In genomic region chr5:38881728-38882620, GRCm38 (mm10) we compare ENCODE assay signal across 8 mouse cellular contexts. TPM values are rescaled to one million over a fixed set of nuclear protein-coding genes. Genes with fewer than 3 reads are reported as not detected.
A peak's percentile ranks its signal among the peaks of the same experiment; 100 is the strongest.
DNase-seq lines count a peak whose midpoint lies in the region; ATAC-seq and TF ChIP-seq lines count a peak whose summit lies in the region.

No protein-coding gene starts in this region.

- H3K4me1 ChIP-seq in kidney, postnatal 0 days (replicated peaks; ENCODE audit: insufficient read depth, low read length): no peaks in the 10 kb centered on the region
- H3K4me1 ChIP-seq in kidney, embryonic 16.5 days (ENCODE audit: insufficient read depth, low read length): no peaks in the 10 kb centered on the region
- peaks cover 18% of the 10 kb centered on the region for H3K4me1 ChIP-seq in embryonic facial prominence, embryonic 15.5 days
- peaks cover 9% of the 10 kb centered on the region for H3K4me1 ChIP-seq in lung, embryonic 16.5 days (replicated peaks; ENCODE audit: control insufficient read depth, insufficient read depth, low read length)
- no peaks in the 10 kb centered on the region for H3K4me1 ChIP-seq in liver, postnatal 0 days (ENCODE audit: insufficient read depth)

- no peaks in the 10 kb centered on the region for H3K9me3 ChIP-seq in kidney, postnatal 0 days (replicated peaks; ENCODE audit: low read length)
- H3K9me3 ChIP-seq in kidney, embryonic 16.5 days (ENCODE audit: low read length): no peaks in the 10 kb centered on the region
- no peaks in the 10 kb centered on the region for H3K9me3 ChIP-seq in embryonic facial prominence, embryonic 15.5 days (replicated peaks)
- H3K9me3 ChIP-seq in lung, embryonic 16.5 days (ENCODE audit: control insufficient read depth, low read length): no peaks in the 10 kb centered on the region
- no peaks in the 10 kb centered on the region for H3K9me3 ChIP-seq in liver, postnatal 0 days (ENCODE audit: low read length)

- 44% methylated on average over 4 of the region's 4 CpGs for WGBS in kidney, postnatal 0 days
- WGBS in kidney, embryonic 16.5 days: 51% methylated on average over 4 of the region's 4 CpGs
- 23% methylated on average over 4 of the region's 4 CpGs for WGBS in embryonic facial prominence, embryonic 15.5 days
- WGBS in lung, embryonic 16.5 days: 50% methylated on average over 4 of the region's 4 CpGs
- WGBS in liver, postnatal 0 days (ENCODE audit: insufficient replicate concordance): 71% methylated on average over 4 of the region's 4 CpGs

- no peak overlapping the region for H3K4me3 ChIP-seq in kidney, postnatal 0 days (replicated peaks; ENCODE audit: low read depth, low read length)
- H3K4me3 ChIP-seq in kidney, embryonic 16.5 days (ENCODE audit: low read length): no peak overlapping the region
- no peak overlapping the region for H3K4me3 ChIP-seq in embryonic facial prominence, embryonic 15.5 days (replicated peaks)
- H3K4me3 ChIP-seq in lung, embryonic 16.5 days (ENCODE audit: low read length): no peak overlapping the region
- H3K4me3 ChIP-seq in liver, postnatal 0 days (ENCODE audit: low read depth, low read length): no peak overlapping the region

- DNase-seq in kidney, postnatal 0 days (ENCODE audit: low spot score): peak; percentile 53
- no peak for DNase-seq in retina, postnatal 1 day
- no peak for DNase-seq in liver, postnatal 0 days
- no peak for DNase-seq in T-cell, adult 2 months (ENCODE audit: low spot score)

- TF ChIP-seq CTCF in kidney, postnatal 0 days (IDR thresholded peaks at IDR 0.05; ENCODE audit: low read depth): no peak
- no peak for TF ChIP-seq CTCF in liver, postnatal 0 days (IDR thresholded peaks at IDR 0.05; ENCODE audit: low read depth)

- H3K4me2 ChIP-seq in kidney, postnatal 0 days (ENCODE audit: low read length): no peak overlapping the region
- no peak overlapping the region for H3K4me2 ChIP-seq in kidney, embryonic 16.5 days (replicated peaks; ENCODE audit: low read depth, low read length)
- H3K4me2 ChIP-seq in embryonic facial prominence, embryonic 15.5 days (replicated peaks): no peak overlapping the region
- no peak overlapping the region for H3K4me2 ChIP-seq in lung, embryonic 16.5 days (ENCODE audit: low read depth, low read length)
- H3K4me2 ChIP-seq in liver, postnatal 0 days (ENCODE audit: low read depth, low read length): no peak overlapping the region

- no peak overlapping the region for H3K9ac ChIP-seq in kidney, postnatal 0 days (ENCODE audit: low read depth, low read length)
- no peak overlapping the region for H3K9ac ChIP-seq in kidney, embryonic 16.5 days (replicated peaks; ENCODE audit: low read length)
- no peak overlapping the region for H3K9ac ChIP-seq in embryonic facial prominence, embryonic 15.5 days
- no peak overlapping the region for H3K9ac ChIP-seq in lung, embryonic 16.5 days (ENCODE audit: low read length)
- no peak overlapping the region for H3K9ac ChIP-seq in liver, postnatal 0 days (replicated peaks)

- no peak for ATAC-seq in kidney, postnatal 0 days (replicated peaks; ENCODE audit: low FRiP score, low read depth)
- ATAC-seq in kidney, embryonic 16.5 days (ENCODE audit: low FRiP score, low TSS enrichment): no peak
- ATAC-seq in cerebellum, adult (ENCODE audit: insufficient number of reproducible peaks, low FRiP score, low TSS enrichment): peak; percentile 74
- peak; percentile 76 for ATAC-seq in embryonic facial prominence, embryonic 15.5 days (ENCODE audit: insufficient number of reproducible peaks, low FRiP score, low TSS enrichment, low read depth)
- ATAC-seq in lung, embryonic 16.5 days (ENCODE audit: low read depth): peak; percentile 88
- ATAC-seq in liver, postnatal 0 days: no peak

- no peaks in the 10 kb centered on the region for H3K27me3 ChIP-seq in kidney, postnatal 0 days (ENCODE audit: insufficient read depth, low read length)
- no peaks in the 10 kb centered on the region for H3K27me3 ChIP-seq in kidney, embryonic 16.5 days (ENCODE audit: insufficient read depth, low read length)
- no peaks in the 10 kb centered on the region for H3K27me3 ChIP-seq in embryonic facial prominence, embryonic 15.5 days
- H3K27me3 ChIP-seq in lung, embryonic 16.5 days (ENCODE audit: control insufficient read depth, insufficient read depth, low read depth, low read length): no peaks in the 10 kb centered on the region
- no peaks in the 10 kb centered on the region for H3K27me3 ChIP-seq in liver, postnatal 0 days (ENCODE audit: insufficient read depth, low read length)

- no peak overlapping the region for H3K27ac ChIP-seq in kidney, postnatal 0 days
- H3K27ac ChIP-seq in kidney, embryonic 16.5 days (ENCODE audit: low read length): no peak overlapping the region
- peak overlapping the region; percentile 65; the same call in 1 of the 2 replicates for H3K27ac ChIP-seq in embryonic facial prominence, embryonic 15.5 days (replicated peaks)
- H3K27ac ChIP-seq in lung, embryonic 16.5 days (ENCODE audit: low read length): no peak overlapping the region
- no peak overlapping the region for H3K27ac ChIP-seq in liver, postnatal 0 days (ENCODE audit: low read depth)

- TF ChIP-seq EP300 in liver, postnatal 0 days (IDR thresholded peaks at IDR 0.05; ENCODE audit: low read depth): no peak

- H3K36me3 ChIP-seq in kidney, postnatal 0 days (ENCODE audit: insufficient read depth, low read length): no peaks in the 10 kb centered on the region
- no peaks in the 10 kb centered on the region for H3K36me3 ChIP-seq in kidney, embryonic 16.5 days (ENCODE audit: insufficient read depth, low read length)
- H3K36me3 ChIP-seq in embryonic facial prominence, embryonic 15.5 days: no peaks in the 10 kb centered on the region
- no peaks in the 10 kb centered on the region for H3K36me3 ChIP-seq in lung, embryonic 16.5 days (ENCODE audit: control insufficient read depth, insufficient read depth, low read length)
- no peaks in the 10 kb centered on the region for H3K36me3 ChIP-seq in liver, postnatal 0 days (replicated peaks; ENCODE audit: insufficient read depth, low read length)

RNA-seq across cellular contexts. Expression of gene Clnk, which starts 5.4 kb away (rescaled TPM):
- polyA plus RNA-seq in kidney, postnatal 0 days (2015; fragmentation: Nextera tagmentation; extraction: Ambion mirVana): not detected in 2 replicates
- polyA plus RNA-seq in kidney, embryonic 16.5 days (2015; fragmentation: Nextera tagmentation; extraction: Ambion mirVana): not detected in 2 replicates
- polyA plus RNA-seq in embryonic facial prominence, embryonic 15.5 days (2015; fragmentation: Nextera tagmentation; extraction: Ambion mirVana): 0.25 and 0.38 TPM in 2 replicates
- not detected in 2 replicates for polyA plus RNA-seq in lung, embryonic 16.5 days (2015; fragmentation: Nextera tagmentation; extraction: Ambion mirVana)
- 0.12 and 0.20 TPM in 2 replicates for polyA plus RNA-seq in liver, postnatal 0 days (2015; fragmentation: Nextera tagmentation; extraction: Ambion mirVana)

Comparison
In these comparisons a context has a peak if more than half of its experiments do, and no peak if none do; other contexts are left out.
1. ATAC-seq: peak in cerebellum, adult (single experiment), embryonic facial prominence, embryonic 15.5 days (single experiment) and lung, embryonic 16.5 days (single experiment); none in kidney, postnatal 0 days (single experiment), kidney, embryonic 16.5 days (single experiment) and liver, postnatal 0 days (single experiment).